Mouse (Mus musculus) kidney, embryonic 14.5 days (tissue): ENCODE data around the gene Fam185a. TPM values are rescaled to one million over a fixed set of nuclear protein-coding genes. Genes with fewer than 3 reads are reported as not detected.

Experiments
- ATAC-seq: fragments of 200-750 bp; cut with Nextera tagmentation; 2 replicates; pipeline ENCODE4 v1.8.0; 2017; ENCODE audit warnings: moderate number of reproducible peaks, mild to moderate bottlenecking, moderate TSS enrichment, moderate library complexity; ENCODE audit not compliant: low FRiP score, low TSS enrichment
- H3K27ac ChIP-seq: fragments of 300-500 bp; sonication (generic); 2 replicates; pipeline ENCODE4 v1.5.1; 2014; ENCODE audit warnings: low read depth, mild to moderate bottlenecking, low read length, moderate library complexity, mixed read lengths
- H3K27me3 ChIP-seq: fragments of 300-500 bp; sonication (generic); 2 replicates; pipeline ENCODE4 v1.6.1; 2014; ENCODE audit warnings: mild to moderate bottlenecking, low read length; ENCODE audit not compliant: control insufficient read depth, insufficient read depth
- H3K36me3 ChIP-seq: fragments of 300-500 bp; sonication (generic); 2 replicates; pipeline ENCODE4 v1.6.1; 2014; ENCODE audit warnings: low read length, mixed read lengths; ENCODE audit not compliant: control insufficient read depth, insufficient read depth
- H3K4me1 ChIP-seq: fragments of 300-500 bp; sonication (generic); 2 replicates; pipeline ENCODE4 v1.6.1; 2014; ENCODE audit warnings: low read length, mixed read lengths; ENCODE audit not compliant: control insufficient read depth, insufficient read depth
- H3K4me2 ChIP-seq: fragments of 300-500 bp; sonication (generic); replicated peaks from 2 replicates; pipeline ENCODE4 v1.6.1; 2014; ENCODE audit warnings: low read depth, mild to moderate bottlenecking, low read length
- H3K4me3 ChIP-seq: fragments of 300-500 bp; sonication (generic); 2 replicates; pipeline ENCODE4 v1.5.1; 2014; ENCODE audit warnings: mild to moderate bottlenecking, low read length
- H3K9ac ChIP-seq: fragments of 300-500 bp; sonication (generic); 2 replicates; pipeline ENCODE4 v1.6.1; 2014; ENCODE audit warnings: low read depth, mild to moderate bottlenecking, low read length, moderate library complexity
- H3K9me3 ChIP-seq: fragments of 300-500 bp; sonication (generic); 2 replicates; pipeline ENCODE4 v1.6.1; 2016; ENCODE audit warnings: low read length; ENCODE audit not compliant: control insufficient read depth
- WGBS: fragments of 180-500 bp; shearing (Covaris S2); extraction: QIAGEN DNeasy Blood & Tissue Kit; methylation state at CpG from one replicate; pipeline ENCODE4 v1.1.7; 2014; 5-methylcytosine and 5-hydroxymethylcytosine counted together
- polyA plus RNA-seq: library from polyadenylated mRNA; unstranded; fragments of >200 nt; fragmentation: Nextera tagmentation; extraction: Ambion mirVana; gene quantifications from 2 replicates; pipeline ENCODE4 v1.2.1, GENCODE M21; 2014

Fam185a gene
- polyA plus RNA-seq, 1 experiment from 2014 or later, result 7.4 TPM

DNA sequence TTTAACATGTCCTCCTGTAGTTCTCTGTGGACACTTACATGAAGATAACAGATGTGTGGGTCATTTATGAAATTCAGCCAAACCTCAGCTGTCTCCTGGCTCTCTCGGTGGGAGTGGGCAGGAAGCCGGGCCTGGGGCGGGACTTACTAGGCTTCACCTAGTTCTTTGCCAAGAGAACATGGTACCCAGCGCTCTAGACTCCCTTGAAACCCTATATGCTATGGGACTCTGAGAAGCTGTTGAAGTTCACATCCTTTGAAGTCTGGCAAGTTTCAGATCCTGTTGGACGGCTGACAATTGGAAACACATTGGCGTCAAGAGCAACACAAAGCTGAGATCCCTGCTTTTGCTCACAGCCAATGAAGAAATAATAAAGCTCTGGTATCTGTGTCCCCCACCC lies 71.6 kb downstream of the Fam185a start:
- Histone ChIP-seq H3K9ac (no peak overlapping the region), H3K4me2 (no peak overlapping the region), H3K27me3 (no peaks in the 10 kb centered on the region), H3K36me3 (no peaks in the 10 kb centered on the region), H3K9me3 (no peaks in the 10 kb centered on the region), H3K4me1 (no peaks in the 10 kb centered on the region), H3K4me3 (no peak overlapping the region), H3K27ac (no peak overlapping the region)
- WGBS, result 57% methylated on average over 6 of the region's 6 CpGs
- ATAC-seq, result no peak

DNA sequence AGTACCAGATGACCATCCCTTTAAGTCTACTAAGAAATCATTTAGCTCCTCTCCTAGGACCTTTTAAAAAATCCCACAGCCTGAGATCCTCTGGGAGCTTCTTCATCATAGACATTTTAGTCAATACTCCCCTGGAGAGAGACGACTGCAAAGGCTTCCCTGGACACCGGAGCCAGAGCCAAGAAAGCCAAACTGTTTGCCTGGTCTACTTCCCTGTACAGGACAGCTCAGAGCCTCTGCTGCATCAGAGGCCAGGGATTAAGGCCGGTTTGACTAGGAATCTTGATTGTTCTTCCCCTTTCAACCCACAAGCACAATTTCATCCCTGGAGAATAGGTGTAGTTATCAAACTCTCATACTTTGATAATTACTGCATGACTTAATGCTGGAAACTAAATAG lies 72.1 kb downstream of the Fam185a start:
- Histone ChIP-seq H3K27me3 (no peaks in the 10 kb centered on the region), H3K4me2 (no peak overlapping the region), H3K4me1 (no peaks in the 10 kb centered on the region), H3K27ac (no peak overlapping the region), H3K9ac (no peak overlapping the region), H3K36me3 (no peaks in the 10 kb centered on the region), H3K4me3 (no peak overlapping the region), H3K9me3 (no peaks in the 10 kb centered on the region)
- ATAC-seq, result no peak
- WGBS, result 74% methylated on average over 3 of the region's 3 CpGs

DNA sequence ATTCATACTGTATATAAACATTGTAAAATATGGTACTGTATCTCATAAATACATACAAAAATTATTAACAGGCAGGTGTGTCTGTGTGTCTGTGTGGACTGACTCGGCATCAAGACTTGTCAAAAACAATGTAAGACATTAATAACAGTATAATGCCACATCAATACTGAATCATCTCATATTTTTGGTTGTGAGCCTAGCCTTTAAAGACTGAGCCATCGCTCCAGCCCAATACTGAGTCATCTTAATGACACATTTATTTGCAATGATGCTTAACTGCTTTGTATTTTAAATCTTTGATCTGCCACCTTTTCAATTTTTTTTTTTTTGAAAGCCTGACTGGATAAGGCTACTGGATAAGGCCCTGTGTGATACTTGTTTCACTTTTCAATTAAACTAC lies 73.7 kb downstream of the Fam185a start:
- Histone ChIP-seq H3K4me1 (no peaks in the 10 kb centered on the region), H3K9ac (no peak overlapping the region), H3K4me2 (no peak overlapping the region), H3K9me3 (no peaks in the 10 kb centered on the region), H3K27me3 (no peaks in the 10 kb centered on the region), H3K27ac (no peak overlapping the region), H3K36me3 (no peaks in the 10 kb centered on the region), H3K4me3 (no peak overlapping the region)
- WGBS, result 92% methylated on average over 2 of the region's 2 CpGs
- no peak for ATAC-seq

DNA sequence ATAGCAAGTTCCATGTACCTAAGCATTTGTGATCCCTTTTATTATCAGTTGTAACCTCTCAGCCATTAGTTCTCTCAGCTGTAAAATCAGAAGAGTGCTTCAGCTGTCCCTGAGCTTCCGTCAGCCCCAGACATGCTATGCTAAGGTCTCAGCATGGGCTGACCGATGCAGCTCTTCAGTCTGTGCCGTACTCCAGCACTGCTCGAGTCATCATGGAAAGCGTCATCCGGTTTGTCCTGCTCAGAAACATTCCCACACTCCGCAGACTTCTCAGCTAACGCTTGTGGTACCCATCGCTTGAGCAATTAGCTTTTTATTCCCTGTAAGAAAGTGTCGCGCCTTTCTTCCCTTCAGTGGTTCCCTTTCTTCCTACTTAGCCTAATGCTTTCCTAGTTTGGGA lies 74.2 kb downstream of the Fam185a start:
- no peaks in the 10 kb centered on the region for H3K27me3 ChIP-seq
- H3K36me3 ChIP-seq, result no peaks in the 10 kb centered on the region
- no peaks in the 10 kb centered on the region for H3K4me1 ChIP-seq
- H3K9ac ChIP-seq, result no peak overlapping the region
- H3K4me2 ChIP-seq, result no peak overlapping the region
- WGBS, result 72% methylated on average over 11 of the region's 11 CpGs
- no peak overlapping the region for H3K27ac ChIP-seq
- no peak for ATAC-seq
- H3K9me3 ChIP-seq, result no peaks in the 10 kb centered on the region
- no peak overlapping the region for H3K4me3 ChIP-seq

DNA sequence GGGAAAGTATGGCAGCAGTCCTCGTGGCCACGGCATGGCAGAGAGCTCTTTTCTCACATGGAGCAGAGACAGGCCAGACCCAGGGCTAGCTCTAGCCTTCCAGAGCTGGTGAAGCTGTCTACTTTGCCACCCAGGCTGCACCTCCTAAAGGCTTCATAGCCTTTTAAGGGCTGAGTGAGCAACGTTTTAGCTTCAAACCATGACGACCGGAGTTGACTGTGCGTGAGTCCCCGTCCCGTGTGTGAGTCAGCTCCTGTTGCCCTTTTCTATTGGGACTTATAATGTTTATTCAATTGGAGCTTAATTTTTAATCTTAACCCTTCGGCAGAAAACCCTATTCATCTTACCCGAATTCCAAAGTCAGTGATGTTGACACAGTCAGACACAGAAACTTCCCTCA lies 75.4 kb downstream of the Fam185a start:
- ATAC-seq, result no peak
- Histone ChIP-seq H3K4me2 (no peak overlapping the region), H3K27ac (no peak overlapping the region), H3K4me1 (no peaks in the 10 kb centered on the region), H3K9me3 (no peaks in the 10 kb centered on the region), H3K4me3 (no peak overlapping the region), H3K36me3 (no peaks in the 10 kb centered on the region), H3K27me3 (no peaks in the 10 kb centered on the region), H3K9ac (no peak overlapping the region)
- 72% methylated on average over 10 of the region's 10 CpGs for WGBS

DNA sequence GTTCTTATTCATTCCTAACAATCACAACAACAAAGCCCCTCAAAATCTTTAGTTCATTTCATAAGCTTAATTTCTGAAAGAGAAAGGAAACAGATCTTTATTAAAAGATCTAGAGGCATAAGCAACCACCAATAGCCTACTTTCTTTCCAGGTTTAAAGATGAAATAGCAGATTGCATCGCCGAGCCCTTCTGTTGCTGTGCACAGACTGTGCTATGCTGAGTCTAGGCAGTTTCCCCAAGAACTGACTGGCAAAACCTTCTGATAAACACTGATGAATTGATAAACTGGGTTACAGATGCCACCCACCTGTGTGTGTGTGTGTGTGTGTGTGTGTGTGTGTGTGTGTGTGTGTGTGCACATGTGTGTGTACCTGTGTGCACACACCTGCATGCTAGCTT lies 76.2 kb downstream of the Fam185a start:
- Histone ChIP-seq H3K9me3 (no peaks in the 10 kb centered on the region), H3K27me3 (no peaks in the 10 kb centered on the region), H3K4me3 (no peak overlapping the region), H3K36me3 (no peaks in the 10 kb centered on the region), H3K4me1 (no peaks in the 10 kb centered on the region), H3K4me2 (no peak overlapping the region), H3K27ac (no peak overlapping the region), H3K9ac (no peak overlapping the region)
- ATAC-seq, result no peak
- WGBS, result 85% methylated on average over 2 of the region's 2 CpGs

DNA sequence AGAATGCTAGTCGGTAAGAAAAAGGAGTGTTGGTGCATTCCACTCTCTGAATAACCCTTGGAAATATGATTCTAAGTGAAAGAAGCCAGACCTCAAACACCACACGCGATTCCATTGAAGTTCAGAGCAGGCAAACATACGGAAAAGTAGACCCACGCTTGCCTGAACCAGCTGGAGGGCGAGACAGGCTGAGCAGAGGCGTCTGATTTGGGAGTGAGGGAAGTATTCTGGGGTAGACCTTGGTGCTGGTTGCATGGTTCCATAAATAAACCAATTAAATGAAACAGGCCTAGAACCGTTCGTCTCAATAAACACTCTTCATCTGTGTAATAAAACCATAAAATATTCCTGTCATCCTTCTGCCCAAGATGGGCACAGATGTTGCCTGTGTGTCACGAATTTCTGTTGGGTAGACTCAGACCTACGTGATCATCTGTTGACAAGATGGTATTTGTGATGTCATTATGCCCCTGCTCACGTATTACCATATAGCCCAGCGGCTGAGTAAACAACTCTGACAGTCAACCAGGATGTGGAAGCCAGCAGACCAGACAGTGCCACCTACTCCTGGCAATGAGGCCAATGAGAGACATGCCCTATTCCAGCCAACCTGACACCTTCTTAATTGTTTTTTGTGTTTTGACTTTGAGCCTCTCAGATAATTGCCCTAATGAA lies 78.3 kb downstream of the Fam185a start:
- no peak overlapping the region for H3K4me3 ChIP-seq
- ATAC-seq, result no peak
- H3K27ac ChIP-seq, result no peak overlapping the region
- no peak overlapping the region for H3K9ac ChIP-seq
- 78% methylated on average over 13 of the region's 13 CpGs for WGBS
- no peaks in the 10 kb centered on the region for H3K9me3 ChIP-seq
- no peak overlapping the region for H3K4me2 ChIP-seq
- H3K4me1 ChIP-seq, result no peaks in the 10 kb centered on the region
- H3K36me3 ChIP-seq, result no peaks in the 10 kb centered on the region
- no peaks in the 10 kb centered on the region for H3K27me3 ChIP-seq

DNA sequence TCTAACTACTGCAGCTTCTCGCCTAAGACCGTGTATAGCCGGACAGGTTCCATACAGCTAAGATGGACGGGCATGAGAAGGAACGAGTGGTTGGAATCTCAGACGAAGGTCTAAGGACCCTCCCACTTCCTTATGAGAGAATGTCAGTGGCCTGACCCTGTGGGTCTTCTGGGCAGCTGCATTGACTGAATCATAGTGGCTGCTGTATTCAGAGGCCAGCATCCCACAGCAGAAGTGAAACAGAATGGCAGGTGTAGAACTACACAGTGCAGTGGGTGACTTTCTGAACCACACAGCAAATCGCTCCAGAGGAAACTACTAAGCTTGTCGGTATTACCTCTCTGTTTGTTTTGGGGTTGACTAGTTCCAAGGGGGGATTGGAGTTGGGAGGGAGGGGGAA lies 80.4 kb downstream of the Fam185a start:
- ATAC-seq, result no peak
- Histone ChIP-seq H3K4me3 (no peak overlapping the region), H3K27ac (no peak overlapping the region), H3K4me2 (no peak overlapping the region), H3K9me3 (no peaks in the 10 kb centered on the region), H3K4me1 (no peaks in the 10 kb centered on the region), H3K36me3 (no peaks in the 10 kb centered on the region), H3K9ac (no peak overlapping the region), H3K27me3 (no peaks in the 10 kb centered on the region)
- WGBS, result 82% methylated on average over 8 of the region's 8 CpGs

DNA sequence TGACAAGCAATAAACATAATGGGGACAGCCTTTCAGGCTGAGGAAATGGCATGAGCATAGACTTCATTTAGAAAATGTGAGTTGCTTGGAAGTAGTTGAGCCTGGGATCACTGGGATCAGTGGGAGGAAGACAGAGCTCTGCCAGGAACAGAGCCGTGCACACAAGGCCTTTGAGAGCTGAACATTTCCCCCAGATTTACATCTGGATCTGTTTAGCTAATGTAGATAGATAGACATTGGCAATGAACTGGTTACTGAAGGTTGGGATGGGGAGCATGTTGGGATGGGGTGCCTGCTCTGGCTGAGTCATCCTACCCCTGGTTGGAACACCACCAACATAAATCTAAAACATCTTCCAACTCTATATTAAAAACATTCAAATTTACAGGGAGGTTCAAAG lies 82.1 kb downstream of the Fam185a start:
- 68% methylated on average over 1 of the region's 1 CpGs for WGBS
- ATAC-seq, result no peak
- Histone ChIP-seq H3K36me3 (no peaks in the 10 kb centered on the region), H3K4me2 (no peak overlapping the region), H3K4me3 (no peak overlapping the region), H3K27me3 (no peaks in the 10 kb centered on the region), H3K9me3 (no peaks in the 10 kb centered on the region), H3K4me1 (no peaks in the 10 kb centered on the region), H3K27ac (no peak overlapping the region), H3K9ac (no peak overlapping the region)
